Mouse (Mus musculus): ENCODE results near the gene Lasp1.

DNA sequence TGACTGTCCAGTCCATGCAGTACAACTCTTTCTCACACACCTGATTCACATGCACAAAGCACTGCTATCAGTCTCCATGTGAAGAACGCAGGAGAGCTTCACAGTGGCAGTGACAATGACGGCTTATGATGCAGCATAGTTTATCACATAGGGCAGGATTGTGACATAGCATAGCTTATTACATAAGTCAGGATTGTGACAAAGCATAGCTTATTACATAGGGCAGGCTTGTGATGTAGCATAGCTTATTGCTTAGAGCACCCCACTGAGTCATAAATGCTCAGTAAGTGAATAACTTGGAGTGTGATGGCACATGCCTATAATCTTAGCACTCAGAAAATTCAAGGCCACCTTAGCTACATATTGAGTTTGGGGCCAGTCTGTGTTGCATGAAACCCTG lies 56.7 kb downstream of the Lasp1 start:
- TF ChIP-seq POLR2A (IDR thresholded peaks at IDR 0.05; ENCODE audit: control insufficient read depth, low read depth, low read length) (no peak), CTCF (IDR thresholded peaks at IDR 0.05; ENCODE audit: control insufficient read depth, insufficient read depth, insufficient replicate concordance, low read depth, low read length) (no peak)
